Mouse (Mus musculus): ENCODE data around the gene Clec2l. TPM values are rescaled to one million over a fixed set of nuclear protein-coding genes. Genes with fewer than 3 reads are reported as not detected.
A peak's percentile ranks its signal among the peaks of the same experiment; 100 is the strongest.

Clec2l gene
- total and polyA plus RNA-seq, 3 experiments = 6.0 to 10.4 TPM; not detected in 1

- H3K9me3 ChIP-seq (replicated peaks; ENCODE audit: insufficient read depth, low read length) = no peaks in the 10 kb centered on the region
- no peak overlapping the region for H3K9ac ChIP-seq (ENCODE audit: control insufficient read depth, low read depth, low read length, poor library complexity, severe bottlenecking)
- H3K4me3 ChIP-seq (ENCODE audit: control insufficient read depth in 1 of 2, insufficient read depth in 1 of 2, low read depth in 2 of 2, low read length in 2 of 2) = no peak overlapping the region
- H3K27me3 ChIP-seq (ENCODE audit: control insufficient read depth in 1 of 2, insufficient read depth in 2 of 2, low read length in 2 of 2) = no peaks in the 10 kb centered on the region
- no peak overlapping the region for H3K27ac ChIP-seq (ENCODE audit: control insufficient read depth, low read depth, low read length)
- H3K79me2 ChIP-seq (ENCODE audit: control insufficient read depth, insufficient read depth, low read length, poor library complexity) = no peaks in the 10 kb centered on the region
- DNase-seq (ENCODE audit: low read depth, low spot score) = no peak
- H3K4me1 ChIP-seq (ENCODE audit: control insufficient read depth in 1 of 2, insufficient read depth in 2 of 2, low read length in 2 of 2) = peaks cover 3 to 14% of the 10 kb centered on the region in 2 experiments
- H3K36me3 ChIP-seq (ENCODE audit: control insufficient read depth in 1 of 2, insufficient read depth in 2 of 2, low read length in 2 of 2) = peaks cover 0 to 10% of the 10 kb centered on the region in 2 experiments; a peak in 2 of 4 replicates
- TF ChIP-seq RCOR1 (IDR thresholded peaks at IDR 0.05; ENCODE audit: low read depth, low read length) (no peak), RAD21 (IDR thresholded peaks at IDR 0.05; ENCODE audit: low read depth, low read length) (no peak), SMC3 (IDR thresholded peaks at IDR 0.05; ENCODE audit: low read depth, low read length) (no peak), NRF1 (IDR thresholded peaks at IDR 0.05; ENCODE audit: insufficient read depth, low read depth, low read length, poor library complexity, severe bottlenecking) (no peak), TAL1 (IDR thresholded peaks at IDR 0.05; ENCODE audit: low read length) (no peak), JUND (IDR thresholded peaks at IDR 0.05; ENCODE audit: low read depth, low read length) (no peak), ZC3H11A (IDR thresholded peaks at IDR 0.05; ENCODE audit: low read depth, low read length) (no peak), CHD1 (IDR thresholded peaks at IDR 0.05; ENCODE audit: low read depth, low read length) (no peak), CHD2 (IDR thresholded peaks at IDR 0.05; ENCODE audit: low read length) (no peak)
Observed at GRCm38 (mm10) chr6:38710449-38710848, 47.6 kb downstream of the Clec2l start.

GRCm38 (mm10) chr6:38713957-38714898, 51.4 kb downstream of the Clec2l start:
- H3K9ac ChIP-seq (ENCODE audit: control insufficient read depth, low read depth, low read length, poor library complexity, severe bottlenecking) = no peak overlapping the region
- H3K9me3 ChIP-seq (replicated peaks; ENCODE audit: insufficient read depth, low read length) = no peaks in the 10 kb centered on the region
- peak overlapping the region; percentile 10; the same call in 1 of the 2 replicates for H3K27ac ChIP-seq (ENCODE audit: control insufficient read depth, low read depth, low read length)
- no peaks in the 10 kb centered on the region for H3K79me2 ChIP-seq (ENCODE audit: control insufficient read depth, insufficient read depth, low read length, poor library complexity)
- H3K4me3 ChIP-seq (ENCODE audit: control insufficient read depth in 1 of 2, insufficient read depth in 1 of 2, low read depth in 2 of 2, low read length in 2 of 2) = no peak overlapping the region
- DNase-seq (ENCODE audit: low read depth, low spot score) = peak; percentile 42
- H3K36me3 ChIP-seq (ENCODE audit: control insufficient read depth in 1 of 2, insufficient read depth in 2 of 2, low read length in 2 of 2) = peaks cover 0 to 4% of the 10 kb centered on the region in 2 experiments; a peak in 2 of 4 replicates
- no peaks in the 10 kb centered on the region for H3K27me3 ChIP-seq (ENCODE audit: control insufficient read depth in 1 of 2, insufficient read depth in 2 of 2, low read length in 2 of 2)
- H3K4me1 ChIP-seq (ENCODE audit: control insufficient read depth in 1 of 2, insufficient read depth in 2 of 2, low read length in 2 of 2) = peaks cover 3 to 10% of the 10 kb centered on the region in 2 experiments; a peak in 3 of 4 replicates
- TF ChIP-seq CTCF (IDR thresholded peaks at IDR 0.05 in 2 of 3, conservative IDR thresholded peaks at IDR 0.05 in 1 of 3; ENCODE audit: control insufficient read depth in 1 of 3, insufficient read depth in 1 of 3, low read depth in 2 of 3, low read length in 3 of 3, poor library complexity in 1 of 3, severe bottlenecking in 1 of 3) (no peak), SIN3A (IDR thresholded peaks at IDR 0.05; ENCODE audit: low read length) (peak; percentile 54), RCOR1 (IDR thresholded peaks at IDR 0.05; ENCODE audit: low read depth, low read length) (no peak), CHD1 (IDR thresholded peaks at IDR 0.05; ENCODE audit: low read depth, low read length) (no peak), GABPA (IDR thresholded peaks at IDR 0.05; ENCODE audit: low read depth, low read length) (no peak), POLR2AphosphoS2 (IDR thresholded peaks at IDR 0.05; ENCODE audit: low read length) (no peak), NRF1 (IDR thresholded peaks at IDR 0.05; ENCODE audit: insufficient read depth, low read depth, low read length, poor library complexity, severe bottlenecking) (no peak), POLR2A (IDR thresholded peaks at IDR 0.05; ENCODE audit: control insufficient read depth in 1 of 2, insufficient read depth in 1 of 2, low read depth in 1 of 2, low read length in 2 of 2, poor library complexity in 1 of 2) (no peak), MAX (IDR thresholded peaks at IDR 0.05; ENCODE audit: low read length) (peak; percentile 42; the same call in 1 of the 2 replicates), MXI1 (IDR thresholded peaks at IDR 0.05; ENCODE audit: low read depth, low read length) (peak; percentile 76), ZMIZ1 (IDR thresholded peaks at IDR 0.05; ENCODE audit: low read depth, low read length) (no peak), CHD2 (IDR thresholded peaks at IDR 0.05; ENCODE audit: low read length) (no peak), GATA1 (IDR thresholded peaks at IDR 0.05; ENCODE audit: low read depth, low read length) (peak; percentile 59), MEF2A (IDR thresholded peaks at IDR 0.05; ENCODE audit: extremely low read depth, insufficient replicate concordance, low read depth, low read length, poor library complexity, severe bottlenecking) (no peak), ETS1 (IDR thresholded peaks at IDR 0.05; ENCODE audit: low read depth, low read length) (peak; percentile 29; the same call in 1 of the 2 replicates), ELF1 (IDR thresholded peaks at IDR 0.05; ENCODE audit: low read depth, low read length) (no peak), ZNF384 (IDR thresholded peaks at IDR 0.05; ENCODE audit: low read depth, low read length) (no peak), MYC (IDR thresholded peaks at IDR 0.05; ENCODE audit: low read depth, low read length) (0 out of 2 replicates have a peak, but pooled peaks have one; percentile 26), USF1 (IDR thresholded peaks at IDR 0.05; ENCODE audit: low read depth, low read length) (no peak), EP300 (IDR thresholded peaks at IDR 0.05; ENCODE audit: low read depth in 1 of 2, low read length in 2 of 2) (no peak)

Measured in MEL (cell line).